Mouse (Mus musculus) G1E (cell line): ENCODE measurements around the gene Ovca2.

Experiments
- CTCF ChIP-seq: IDR thresholded peaks from 2 replicates; pipeline ENCODE4 v1.5.1; 2012; ENCODE audit warnings: low read depth, low read length, inconsistent platforms, mixed read lengths
- GATA1 ChIP-seq: IDR thresholded peaks from 2 replicates; pipeline ENCODE4 v1.6.1; 2012; ENCODE audit warnings: borderline replicate concordance, low read length, inconsistent platforms, mixed read lengths
- TAL1 ChIP-seq: conservative IDR thresholded peaks from 2 replicates; pipeline ENCODE4 v1.6.1; 2012; ENCODE audit warnings: low read depth, low read length, inconsistent platforms, mixed read lengths

GRCm38 (mm10) chr11:75227632-75228031 is 49.0 kb upstream of the Ovca2 start:
- TF ChIP-seq CTCF (no peak), TAL1 (no peak), GATA1 (no peak)
